Mouse (Mus musculus): ENCODE measurements around the gene Bok. TPM values are rescaled to one million over a fixed set of nuclear protein-coding genes. Genes with fewer than 3 reads are reported as not detected.

Bok gene
- polyA plus RNA-seq, 1 experiment from 2014 or later = 57.6 TPM

DNA sequence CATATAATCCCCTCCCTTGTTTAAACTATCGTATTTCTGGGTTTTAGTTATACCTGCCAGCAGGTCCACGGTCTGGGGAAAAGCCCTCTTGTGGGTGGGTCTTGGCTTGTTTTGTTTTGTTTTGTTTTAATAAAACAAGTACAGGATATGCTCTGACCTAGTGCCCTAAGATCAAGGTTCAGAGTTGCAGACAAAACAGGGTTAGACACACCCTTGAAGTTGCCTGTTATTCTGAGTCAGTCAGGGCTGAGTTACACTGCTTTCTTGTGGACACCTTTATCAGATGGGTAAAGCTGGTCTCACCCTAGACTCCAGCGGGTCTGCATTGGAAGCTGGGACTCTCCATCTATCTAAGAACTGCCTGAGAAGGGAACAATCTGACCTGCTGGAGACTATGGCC is 8.0 kb downstream of the Bok start:
- H3K9ac ChIP-seq = no peak overlapping the region
- H3K36me3 ChIP-seq (replicated peaks) = peaks cover 24% of the 10 kb centered on the region
- 92% methylated on average over 3 of the region's 3 CpGs for WGBS
- ATAC-seq (ENCODE audit: low FRiP score) = no peak
- H3K4me2 ChIP-seq = no peak overlapping the region
- H3K9me3 ChIP-seq = no peaks in the 10 kb centered on the region
- no peak overlapping the region for H3K4me3 ChIP-seq (replicated peaks)
- no peaks in the 10 kb centered on the region for H3K4me1 ChIP-seq
- no peak overlapping the region for H3K27ac ChIP-seq
- no peaks in the 10 kb centered on the region for H3K27me3 ChIP-seq

GRCm38 (mm10) chr1:93693943-93694342 is 8.5 kb downstream of the Bok start:
- H3K4me1 ChIP-seq = no peaks in the 10 kb centered on the region
- no peak overlapping the region for H3K4me2 ChIP-seq
- no peak overlapping the region for H3K4me3 ChIP-seq (replicated peaks)
- no peak overlapping the region for H3K9ac ChIP-seq
- no peak overlapping the region for H3K27ac ChIP-seq
- peaks cover 24% of the 10 kb centered on the region for H3K36me3 ChIP-seq (replicated peaks)
- no peaks in the 10 kb centered on the region for H3K27me3 ChIP-seq
- H3K9me3 ChIP-seq = no peaks in the 10 kb centered on the region
- 98% methylated on average over 10 of the region's 10 CpGs for WGBS
- no peak for ATAC-seq (ENCODE audit: low FRiP score)

DNA sequence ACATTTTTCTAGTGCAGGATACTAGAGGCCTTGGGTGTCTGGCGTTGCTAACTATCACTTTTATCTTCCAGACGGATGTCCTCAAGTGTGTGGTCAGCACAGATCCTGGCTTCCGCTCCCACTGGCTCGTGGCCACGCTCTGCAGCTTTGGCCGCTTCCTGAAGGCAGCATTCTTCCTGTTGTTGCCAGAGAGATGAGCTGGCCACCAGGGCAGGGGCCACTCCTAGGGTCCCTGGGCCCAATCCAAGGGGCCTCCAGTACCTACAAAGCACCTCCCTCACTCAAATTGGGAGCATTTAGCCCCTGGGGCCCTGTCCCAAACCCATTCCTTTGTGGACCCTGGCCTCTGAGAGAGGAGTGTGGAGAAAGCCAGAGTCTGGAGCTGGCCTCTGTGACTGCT is 9.5 kb downstream of the Bok start:
- no peak for ATAC-seq (ENCODE audit: low FRiP score)
- H3K27me3 ChIP-seq = no peaks in the 10 kb centered on the region
- 92% methylated on average over 6 of the region's 6 CpGs for WGBS
- H3K4me2 ChIP-seq = no peak overlapping the region
- H3K4me3 ChIP-seq (replicated peaks) = no peak overlapping the region
- no peak overlapping the region for H3K9ac ChIP-seq
- H3K36me3 ChIP-seq (replicated peaks) = peaks cover 24% of the 10 kb centered on the region
- H3K9me3 ChIP-seq = no peaks in the 10 kb centered on the region
- no peaks in the 10 kb centered on the region for H3K4me1 ChIP-seq
- no peak overlapping the region for H3K27ac ChIP-seq

DNA sequence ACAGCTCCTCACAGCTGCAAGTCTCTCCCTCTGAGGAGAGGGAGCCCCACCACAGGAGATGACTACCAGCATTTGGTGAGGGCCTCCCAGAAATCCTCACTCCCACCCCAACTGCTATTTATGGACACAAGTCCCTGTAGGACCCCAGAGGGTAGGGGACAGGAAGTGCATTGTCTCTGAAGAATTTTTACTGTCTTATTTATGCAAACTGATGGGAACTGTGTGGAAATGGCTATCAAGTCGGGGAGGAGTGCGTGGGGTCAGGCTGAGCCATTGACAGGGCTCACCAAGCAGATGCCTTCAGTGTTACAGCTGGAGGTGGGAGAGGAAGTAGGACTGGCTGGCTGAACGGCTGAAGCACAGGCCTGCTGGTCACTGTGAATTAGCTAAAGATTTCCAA is 11.9 kb downstream of the Bok start:
- Histone ChIP-seq H3K27ac (no peak overlapping the region), H3K4me1 (no peaks in the 10 kb centered on the region), H3K9me3 (no peaks in the 10 kb centered on the region), H3K4me3 (replicated peaks) (no peak overlapping the region), H3K27me3 (no peaks in the 10 kb centered on the region), H3K36me3 (replicated peaks) (peaks cover 16% of the 10 kb centered on the region), H3K9ac (no peak overlapping the region), H3K4me2 (no peak overlapping the region)
- WGBS = 79% methylated on average over 3 of the region's 3 CpGs
- ATAC-seq (ENCODE audit: low FRiP score) = no peak

- Histone ChIP-seq H3K4me2 (no peak overlapping the region), H3K4me1 (no peaks in the 10 kb centered on the region), H3K9ac (no peak overlapping the region), H3K27me3 (no peaks in the 10 kb centered on the region), H3K36me3 (replicated peaks) (peaks cover 16% of the 10 kb centered on the region), H3K4me3 (replicated peaks) (no peak overlapping the region), H3K9me3 (no peaks in the 10 kb centered on the region), H3K27ac (no peak overlapping the region)
- no peak for ATAC-seq (ENCODE audit: low FRiP score)
- 66% methylated on average over 4 of the region's 4 CpGs for WGBS
These were observed 13.7 kb downstream of the Bok start for GRCm38 (mm10) chr1:93699159-93699558.

GRCm38 (mm10) chr1:93702106-93702505 is 16.6 kb downstream of the Bok start:
- Histone ChIP-seq H3K4me2 (no peak overlapping the region), H3K4me3 (replicated peaks) (no peak overlapping the region), H3K27me3 (no peaks in the 10 kb centered on the region), H3K4me1 (no peaks in the 10 kb centered on the region), H3K9ac (no peak overlapping the region), H3K9me3 (no peaks in the 10 kb centered on the region), H3K36me3 (replicated peaks) (peaks cover 11% of the 10 kb centered on the region; the same call in 1 of the 2 replicates), H3K27ac (no peak overlapping the region)
- no peak for ATAC-seq (ENCODE audit: low FRiP score)
- 97% methylated on average over 1 of the region's 1 CpGs for WGBS

- no peak overlapping the region for H3K4me3 ChIP-seq (replicated peaks)
- H3K36me3 ChIP-seq (replicated peaks) = peaks cover 11% of the 10 kb centered on the region; the same call in 1 of the 2 replicates
- no peak overlapping the region for H3K9ac ChIP-seq
- no peaks in the 10 kb centered on the region for H3K4me1 ChIP-seq
- H3K9me3 ChIP-seq = no peaks in the 10 kb centered on the region
- H3K27me3 ChIP-seq = no peaks in the 10 kb centered on the region
- H3K4me2 ChIP-seq = no peak overlapping the region
- H3K27ac ChIP-seq = no peak overlapping the region
- 96% methylated on average over 10 of the region's 10 CpGs for WGBS
- no peak for ATAC-seq (ENCODE audit: low FRiP score)
These were observed 18.1 kb downstream of the Bok start for GRCm38 (mm10) chr1:93703472-93704048.

GRCm38 (mm10) chr1:93704341-93704740 is 18.9 kb downstream of the Bok start:
- no peaks in the 10 kb centered on the region for H3K9me3 ChIP-seq
- no peak overlapping the region for H3K4me2 ChIP-seq
- no peaks in the 10 kb centered on the region for H3K27me3 ChIP-seq
- no peak overlapping the region for H3K4me3 ChIP-seq (replicated peaks)
- H3K27ac ChIP-seq = no peak overlapping the region
- peaks cover 11% of the 10 kb centered on the region; the same call in 1 of the 2 replicates for H3K36me3 ChIP-seq (replicated peaks)
- no peak for ATAC-seq (ENCODE audit: low FRiP score)
- H3K4me1 ChIP-seq = no peaks in the 10 kb centered on the region
- no peak overlapping the region for H3K9ac ChIP-seq
- WGBS = 84% methylated on average over 9 of the region's 9 CpGs

- H3K27ac ChIP-seq = no peak overlapping the region
- H3K27me3 ChIP-seq = no peaks in the 10 kb centered on the region
- no peak overlapping the region for H3K4me2 ChIP-seq
- peaks cover 11% of the 10 kb centered on the region; the same call in 1 of the 2 replicates for H3K36me3 ChIP-seq (replicated peaks)
- no peak for ATAC-seq (ENCODE audit: low FRiP score)
- no peaks in the 10 kb centered on the region for H3K9me3 ChIP-seq
- 76% methylated on average over 3 of the region's 3 CpGs for WGBS
- no peak overlapping the region for H3K9ac ChIP-seq
- no peaks in the 10 kb centered on the region for H3K4me1 ChIP-seq
- H3K4me3 ChIP-seq (replicated peaks) = no peak overlapping the region
These were observed 19.9 kb downstream of the Bok start for GRCm38 (mm10) chr1:93705389-93705788.

- Histone ChIP-seq H3K9ac (no peak overlapping the region), H3K9me3 (no peaks in the 10 kb centered on the region), H3K4me2 (no peak overlapping the region), H3K36me3 (replicated peaks) (peaks cover 16% of the 10 kb centered on the region), H3K27me3 (no peaks in the 10 kb centered on the region), H3K27ac (no peak overlapping the region), H3K4me1 (no peaks in the 10 kb centered on the region), H3K4me3 (replicated peaks) (no peak overlapping the region)
- 86% methylated on average over 2 of the region's 2 CpGs for WGBS
- ATAC-seq (ENCODE audit: low FRiP score) = no peak
These were observed 30.7 kb downstream of the Bok start for GRCm38 (mm10) chr1:93716166-93716565.

DNA sequence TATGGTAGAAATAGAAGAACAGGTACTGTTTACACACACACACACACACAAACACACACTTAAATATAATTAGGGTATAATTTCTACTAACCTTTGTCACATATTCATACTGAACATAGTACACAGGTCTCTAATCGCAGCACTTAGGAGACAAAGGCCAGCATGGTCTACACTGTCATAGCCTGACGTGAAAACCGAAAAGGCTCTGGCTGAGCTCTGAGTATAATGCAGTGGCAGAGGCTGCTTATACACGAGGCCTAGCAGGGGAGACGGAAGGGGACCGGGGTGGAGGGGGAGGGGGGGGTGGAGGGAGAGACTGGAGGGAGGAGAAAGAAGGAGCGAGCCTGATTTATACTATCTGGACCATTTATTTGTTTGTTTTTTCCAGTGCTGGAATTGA is 36.1 kb downstream of the Bok start:
- no peak overlapping the region for H3K4me2 ChIP-seq
- H3K27me3 ChIP-seq = no peaks in the 10 kb centered on the region
- H3K4me3 ChIP-seq (replicated peaks) = no peak overlapping the region
- no peaks in the 10 kb centered on the region for H3K4me1 ChIP-seq
- 60% methylated on average over 7 of the region's 7 CpGs for WGBS
- H3K9ac ChIP-seq = no peak overlapping the region
- H3K9me3 ChIP-seq = no peaks in the 10 kb centered on the region
- H3K36me3 ChIP-seq (replicated peaks) = peaks cover 9% of the 10 kb centered on the region; the same call in 1 of the 2 replicates
- no peak overlapping the region for H3K27ac ChIP-seq
- no peak for ATAC-seq (ENCODE audit: low FRiP score)

DNA sequence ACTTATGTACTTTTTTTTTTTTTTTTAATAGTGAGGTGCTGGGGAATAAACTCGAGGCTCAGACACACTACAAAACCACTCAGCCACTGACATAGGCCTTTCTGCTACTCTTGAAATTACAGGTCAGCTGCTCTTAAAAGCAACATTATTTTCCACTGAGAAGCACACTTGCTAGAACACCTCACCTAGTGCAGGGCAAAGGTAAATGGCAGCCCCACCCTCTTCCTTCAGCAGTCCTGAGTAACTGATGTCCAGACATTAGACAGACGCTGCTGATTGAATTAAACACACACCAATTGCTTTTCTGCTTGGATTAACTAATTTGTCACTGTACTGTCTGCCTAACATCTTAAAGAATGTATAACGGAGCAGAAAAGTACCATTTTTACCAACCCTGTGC is 39.2 kb downstream of the Bok start:
- Histone ChIP-seq H3K4me2 (no peak overlapping the region), H3K36me3 (replicated peaks) (peaks cover 6% of the 10 kb centered on the region; the same call in 1 of the 2 replicates), H3K9me3 (no peaks in the 10 kb centered on the region), H3K4me1 (no peaks in the 10 kb centered on the region), H3K9ac (no peak overlapping the region), H3K4me3 (replicated peaks) (no peak overlapping the region), H3K27me3 (no peaks in the 10 kb centered on the region), H3K27ac (no peak overlapping the region)
- no peak for ATAC-seq (ENCODE audit: low FRiP score)
- 74% methylated on average over 3 of the region's 3 CpGs for WGBS

- WGBS = 87% methylated on average over 5 of the region's 5 CpGs
- no peak for ATAC-seq (ENCODE audit: low FRiP score)
- Histone ChIP-seq H3K9me3 (no peaks in the 10 kb centered on the region), H3K4me1 (no peaks in the 10 kb centered on the region), H3K4me2 (no peak overlapping the region), H3K27ac (no peak overlapping the region), H3K4me3 (replicated peaks) (no peak overlapping the region), H3K36me3 (replicated peaks) (peaks cover 6% of the 10 kb centered on the region; the same call in 1 of the 2 replicates), H3K9ac (no peak overlapping the region), H3K27me3 (no peaks in the 10 kb centered on the region)
These were observed 40.2 kb downstream of the Bok start for GRCm38 (mm10) chr1:93725665-93726064.
